Mouse (Mus musculus) liver, embryonic 11.5 days (tissue): ENCODE data around the gene Prss27. TPM values are rescaled to one million over a fixed set of nuclear protein-coding genes. Genes with fewer than 3 reads are reported as not detected.

Experiments used
- ATAC-seq: fragments of 200-750 bp; cut with Nextera tagmentation; replicated peaks from 2 replicates; pipeline ENCODE4 v1.8.0; 2017; ENCODE audit warnings: moderate number of reproducible peaks, mild to moderate bottlenecking, moderate TSS enrichment, moderate library complexity; ENCODE audit not compliant: low FRiP score
- DNase-seq: peaks from one replicate; pipeline ENCODE4 v3.0.0-alpha.2; 2017; ENCODE audit warnings: low spot score
- H3K27ac ChIP-seq: fragments of 300-500 bp; sonication (generic); 2 replicates; pipeline ENCODE4 v1.5.1; 2014; ENCODE audit warnings: mild to moderate bottlenecking, low read depth, low read length, control low read depth
- H3K27me3 ChIP-seq: fragments of 300-500 bp; sonication (generic); replicated peaks from 2 replicates; pipeline ENCODE4 v1.6.1; 2014; ENCODE audit warnings: low read length, mixed read lengths; ENCODE audit not compliant: control insufficient read depth, insufficient read depth
- H3K36me3 ChIP-seq: fragments of 300-500 bp; sonication (generic); 2 replicates; pipeline ENCODE4 v1.6.1; 2014; ENCODE audit warnings: mild to moderate bottlenecking, low read length, moderate library complexity, mixed read lengths; ENCODE audit not compliant: control insufficient read depth, insufficient read depth
- H3K4me1 ChIP-seq: fragments of 300-500 bp; sonication (generic); replicated peaks from 2 replicates; pipeline ENCODE4 v1.6.1; 2014; ENCODE audit warnings: low read length, mixed read lengths; ENCODE audit not compliant: control insufficient read depth, insufficient read depth
- H3K4me2 ChIP-seq: fragments of 300-500 bp; sonication (generic); 2 replicates; pipeline ENCODE4 v1.6.1; 2014; ENCODE audit warnings: mild to moderate bottlenecking, control low read depth, moderate library complexity
- H3K4me3 ChIP-seq: fragments of 300-500 bp; sonication (generic); 2 replicates; pipeline ENCODE4 v1.5.1; 2014; ENCODE audit warnings: low read depth, low read length, control low read depth
- H3K9ac ChIP-seq: fragments of 300-500 bp; sonication (generic); 2 replicates; pipeline ENCODE4 v1.6.1; 2014; ENCODE audit warnings: low read depth, low read length, control low read depth
- H3K9me3 ChIP-seq: fragments of 300-500 bp; sonication (generic); 2 replicates; pipeline ENCODE4 v1.6.1; 2016; ENCODE audit warnings: low read length, inconsistent platforms, mixed read lengths; ENCODE audit not compliant: control insufficient read depth
- WGBS: fragments of 180-500 bp; shearing (Covaris S2); extraction: QIAGEN DNeasy Blood & Tissue Kit; methylation state at CpG from one replicate; pipeline ENCODE4 v1.1.7; 2014; 5-methylcytosine and 5-hydroxymethylcytosine counted together
- polyA plus RNA-seq: library from polyadenylated mRNA; unstranded; fragments of >200 nt; fragmentation: Nextera tagmentation; extraction: Ambion mirVana; gene quantifications from 2 replicates; pipeline ENCODE4 v1.2.1, GENCODE M21; 2014

The Prss27 gene
- polyA plus RNA-seq, 1 experiment from 2014 or later: not detected

- Histone ChIP-seq H3K4me1 (no peaks in the 10 kb centered on the region), H3K27me3 (no peaks in the 10 kb centered on the region), H3K27ac (no peak overlapping the region), H3K4me3 (no peak overlapping the region), H3K9me3 (no peaks in the 10 kb centered on the region), H3K4me2 (no peak overlapping the region), H3K36me3 (no peaks in the 10 kb centered on the region), H3K9ac (no peak overlapping the region)
- DNase-seq: no peak
- WGBS: 34% methylated on average over 5 of the region's 5 CpGs
- no peak for ATAC-seq
Measured at GRCm38 (mm10) chr17:24000404-24000803, 37.5 kb upstream of the Prss27 start.

GRCm38 (mm10) chr17:24004071-24004665, 33.8 kb upstream of the Prss27 start:
- no peak overlapping the region for H3K4me3 ChIP-seq

GRCm38 (mm10) chr17:24005049-24005448, 32.9 kb upstream of the Prss27 start:
- H3K9me3 ChIP-seq: no peaks in the 10 kb centered on the region
- no peak for ATAC-seq
- H3K4me2 ChIP-seq: no peak overlapping the region
- no peak for DNase-seq
- H3K36me3 ChIP-seq: no peaks in the 10 kb centered on the region
- H3K27ac ChIP-seq: no peak overlapping the region
- H3K4me1 ChIP-seq: no peaks in the 10 kb centered on the region
- no peak overlapping the region for H3K9ac ChIP-seq
- WGBS: 92% methylated on average over 3 of the region's 3 CpGs
- H3K27me3 ChIP-seq: 0 out of 2 replicates have a peak, but pooled peaks cover 2% of the 10 kb centered on the region
- no peak overlapping the region for H3K4me3 ChIP-seq

More at GRCm38 (mm10) chr17:24004071-24004665, 33.8 kb upstream of the Prss27 start:
- no peaks in the 10 kb centered on the region for H3K9me3 ChIP-seq
- no peaks in the 10 kb centered on the region for H3K36me3 ChIP-seq
- H3K4me2 ChIP-seq: no peak overlapping the region
- ATAC-seq (no peak), DNase-seq (no peak)
- no peaks in the 10 kb centered on the region for H3K4me1 ChIP-seq
- WGBS: 88% methylated on average over 14 of the region's 14 CpGs
- H3K27me3 ChIP-seq: no peaks in the 10 kb centered on the region
- H3K27ac ChIP-seq: no peak overlapping the region
- no peak overlapping the region for H3K9ac ChIP-seq

DNA sequence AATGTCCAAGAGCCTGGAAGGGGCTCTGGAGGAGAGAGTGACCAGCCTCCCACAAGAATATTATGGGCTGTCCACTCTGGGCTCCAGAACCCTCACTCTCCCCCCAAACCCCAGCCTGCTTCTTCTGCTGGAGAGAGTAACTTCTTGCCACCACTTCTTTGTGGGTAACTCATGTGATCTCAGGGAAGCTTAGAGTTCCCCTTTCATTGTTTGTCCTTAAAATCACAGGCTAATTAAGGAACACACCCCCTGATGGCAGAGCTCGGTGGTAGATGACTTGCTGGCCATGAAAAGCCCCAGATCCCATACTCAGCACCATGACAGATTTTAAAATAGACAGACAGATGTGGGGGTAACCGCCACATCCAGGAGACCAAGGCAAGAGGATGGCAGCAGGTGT, 31.0 kb upstream of the Prss27 start:
- H3K9me3 ChIP-seq: no peaks in the 10 kb centered on the region
- WGBS: 47% methylated on average over 2 of the region's 2 CpGs
- no peaks in the 10 kb centered on the region for H3K36me3 ChIP-seq
- H3K9ac ChIP-seq: no peak overlapping the region
- no peak for DNase-seq
- H3K4me2 ChIP-seq: no peak overlapping the region
- H3K4me1 ChIP-seq: no peaks in the 10 kb centered on the region
- no peak for ATAC-seq
- H3K27me3 ChIP-seq: 0 out of 2 replicates have a peak, but pooled peaks cover 2% of the 10 kb centered on the region
- no peak overlapping the region for H3K27ac ChIP-seq
- no peak overlapping the region for H3K4me3 ChIP-seq

DNA sequence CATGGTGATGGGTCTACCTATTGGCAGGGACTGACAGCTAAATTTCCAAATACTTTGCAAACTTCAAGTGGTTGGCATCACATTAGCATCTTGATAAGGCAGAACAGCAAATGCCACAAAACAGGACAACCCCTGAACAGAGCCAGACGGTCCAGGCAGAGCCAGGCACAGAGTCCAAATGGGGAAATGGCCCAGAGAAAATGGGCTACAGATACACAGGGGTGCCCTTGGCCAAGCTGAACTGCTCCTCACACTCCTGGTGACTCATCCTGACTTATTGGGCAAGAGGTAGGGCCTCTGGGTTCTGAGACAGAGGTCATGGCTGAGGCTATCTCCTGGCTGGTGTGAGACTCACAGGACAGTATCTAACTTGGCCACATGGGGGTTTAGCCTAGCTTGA, 30.6 kb upstream of the Prss27 start:
- no peak overlapping the region for H3K4me2 ChIP-seq
- H3K4me1 ChIP-seq: no peaks in the 10 kb centered on the region
- 0 out of 2 replicates have a peak, but pooled peaks cover 2% of the 10 kb centered on the region for H3K27me3 ChIP-seq
- H3K27ac ChIP-seq: no peak overlapping the region
- WGBS: 61% methylated on average over 1 of the region's 1 CpGs
- no peak overlapping the region for H3K9ac ChIP-seq
- ATAC-seq (no peak), DNase-seq (no peak)
- no peaks in the 10 kb centered on the region for H3K9me3 ChIP-seq
- H3K4me3 ChIP-seq: no peak overlapping the region
- no peaks in the 10 kb centered on the region for H3K36me3 ChIP-seq

GRCm38 (mm10) chr17:24008105-24008504, 29.8 kb upstream of the Prss27 start:
- no peak for ATAC-seq
- no peaks in the 10 kb centered on the region for H3K4me1 ChIP-seq
- no peak overlapping the region for H3K4me2 ChIP-seq
- 65% methylated on average over 4 of the region's 4 CpGs for WGBS
- DNase-seq: no peak
- H3K36me3 ChIP-seq: no peaks in the 10 kb centered on the region
- H3K27ac ChIP-seq: no peak overlapping the region
- H3K9me3 ChIP-seq: no peaks in the 10 kb centered on the region
- no peak overlapping the region for H3K4me3 ChIP-seq
- 0 out of 2 replicates have a peak, but pooled peaks cover 2% of the 10 kb centered on the region for H3K27me3 ChIP-seq
- no peak overlapping the region for H3K9ac ChIP-seq

DNA sequence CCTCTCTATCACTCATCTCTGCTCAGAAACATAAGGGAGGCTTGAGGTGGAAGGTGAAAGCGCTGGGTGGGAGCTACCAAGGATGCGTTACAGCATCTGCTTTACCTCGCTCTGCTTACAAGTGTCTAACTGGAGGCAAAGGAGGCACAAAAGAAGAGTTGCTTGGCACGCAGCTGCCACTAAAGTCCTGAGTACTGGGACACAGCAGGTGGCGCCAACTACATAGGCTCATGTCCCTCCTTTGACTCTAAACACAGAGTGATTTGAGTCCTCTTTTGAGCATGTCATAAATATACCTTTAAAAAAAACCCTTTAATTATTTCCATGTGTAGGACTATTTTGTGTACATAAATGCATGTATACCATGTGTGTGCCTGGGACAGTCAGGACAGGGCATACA, 28.3 kb upstream of the Prss27 start:
- Histone ChIP-seq H3K9me3 (no peaks in the 10 kb centered on the region), H3K4me3 (no peak overlapping the region), H3K4me1 (no peaks in the 10 kb centered on the region), H3K36me3 (no peaks in the 10 kb centered on the region), H3K27ac (no peak overlapping the region), H3K4me2 (no peak overlapping the region), H3K9ac (no peak overlapping the region), H3K27me3 (0 out of 2 replicates have a peak, but pooled peaks cover 2% of the 10 kb centered on the region)
- WGBS: 66% methylated on average over 5 of the region's 5 CpGs
- no peak for ATAC-seq
- no peak for DNase-seq

GRCm38 (mm10) chr17:24012921-24013320, 25.0 kb upstream of the Prss27 start:
- H3K4me1 ChIP-seq: no peaks in the 10 kb centered on the region
- H3K9me3 ChIP-seq: no peaks in the 10 kb centered on the region
- H3K27me3 ChIP-seq: 0 out of 2 replicates have a peak, but pooled peaks cover 2% of the 10 kb centered on the region
- no peaks in the 10 kb centered on the region for H3K36me3 ChIP-seq
- H3K9ac ChIP-seq: no peak overlapping the region
- H3K4me3 ChIP-seq: no peak overlapping the region
- no peak overlapping the region for H3K27ac ChIP-seq
- H3K4me2 ChIP-seq: no peak overlapping the region
- no peak for ATAC-seq
- DNase-seq: no peak
- 78% methylated on average over 2 of the region's 2 CpGs for WGBS

GRCm38 (mm10) chr17:24014433-24014965, 23.4 kb upstream of the Prss27 start:
- no peak overlapping the region for H3K27ac ChIP-seq
- H3K27me3 ChIP-seq: no peaks in the 10 kb centered on the region
- H3K4me2 ChIP-seq: no peak overlapping the region
- 77% methylated on average over 5 of the region's 5 CpGs for WGBS
- H3K36me3 ChIP-seq: no peaks in the 10 kb centered on the region
- H3K9ac ChIP-seq: no peak overlapping the region
- no peak for DNase-seq
- H3K4me1 ChIP-seq: no peaks in the 10 kb centered on the region
- no peaks in the 10 kb centered on the region for H3K9me3 ChIP-seq
- no peak for ATAC-seq
- no peak overlapping the region for H3K4me3 ChIP-seq
